Mouse (Mus musculus): ENCODE data around the gene Ttk. TPM values are rescaled to one million over a fixed set of nuclear protein-coding genes. Genes with fewer than 3 reads are reported as not detected.

The Ttk gene
- polyA plus RNA-seq (2012; rRNA removed): 0.16 and 0.24 TPM in 2 replicates

GRCm38 (mm10) chr9:83833811-83834747 is at the start of gene Ttk:
TSS of gene Ttk (plus strand) at chr9:83834689.

DNA sequence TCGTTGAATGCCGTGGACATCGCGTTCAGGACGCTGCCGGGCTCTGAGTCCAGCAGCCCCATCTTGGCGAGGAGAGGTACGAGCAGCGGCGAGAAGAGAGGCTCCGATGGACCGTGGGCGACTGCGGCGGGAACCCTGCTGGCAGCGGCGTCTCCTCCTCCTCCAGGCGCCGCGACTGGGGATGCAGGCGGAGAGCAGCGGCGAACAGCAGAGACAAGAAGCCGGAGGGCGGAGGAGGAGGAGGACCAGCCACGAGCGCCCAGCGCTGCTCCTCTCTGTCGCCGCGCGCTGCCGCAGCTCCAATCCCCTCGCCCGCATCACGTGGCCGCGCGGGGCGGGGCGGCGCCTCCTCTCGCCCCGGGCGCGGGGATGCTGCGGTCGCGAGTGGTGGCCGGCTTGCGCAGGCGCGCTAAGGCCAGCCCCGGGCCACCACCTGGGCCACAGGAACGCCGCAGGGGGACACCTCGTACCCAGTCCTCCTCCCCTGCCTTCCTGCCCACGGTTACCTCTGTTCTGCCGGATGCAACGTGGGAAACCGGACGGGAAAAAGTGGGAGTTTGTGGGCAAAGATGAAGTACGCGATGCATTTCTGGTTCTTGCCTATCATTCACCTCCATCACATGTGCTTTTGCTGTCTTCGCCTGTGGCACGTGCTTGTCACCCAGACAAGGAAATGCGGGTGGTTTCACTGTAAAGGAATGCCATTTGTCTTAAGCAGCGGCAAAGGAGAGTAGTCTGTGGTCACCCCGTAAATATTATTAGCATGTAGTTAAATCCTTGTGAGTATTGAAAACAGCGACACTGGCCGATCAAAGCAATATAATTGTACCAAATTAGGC is 28.3 kb upstream of the Ttk start, which contains the start of gene Elovl4:
TSS of gene Elovl4 (minus strand) at position 301 of the 839 bp plus-strand sequence.

Other genes starting within 250 kb of the Ttk start
- gene Elovl4, start 28.4 kb upstream of the Ttk start, polyA plus RNA-seq (2012; rRNA removed): 61.7 and 115 TPM in 2 replicates
- 5.9 and 7.9 TPM in 2 replicates for gene Bckdhb, start 90.5 kb downstream of the Ttk start, polyA plus RNA-seq (2012; rRNA removed)

All from stomach, adult 2 months (tissue).